Mouse (Mus musculus) urinary bladder, postnatal 25 days (tissue): ENCODE measurements at regions not wholly inside any gene's neighbourhood (a gene's known extent, or its start where the extent isn't known, plus 50 kb on each side); places are given as distances from the start of the nearest gene placed in this dataset.

Experiments used
- DNase-seq: peaks from one replicate; pipeline ENCODE4 v3.0.0; 2022; ENCODE audit warnings: low spot score

GRCm38 (mm10) chr8:126683555-126683947 is 89.8 kb upstream of the Irf2bp2 start:
- no peak for DNase-seq

- DNase-seq, result no peak
Observed at GRCm38 (mm10) chr8:126682817-126683554, 89.2 kb upstream of the Irf2bp2 start.

- no peak for DNase-seq
Observed at GRCm38 (mm10) chr8:126681948-126682651, 88.3 kb upstream of the Irf2bp2 start.

- DNase-seq, result no peak
Observed at GRCm38 (mm10) chr8:126678004-126678751, 84.4 kb upstream of the Irf2bp2 start.

- DNase-seq, result no peak
Observed at GRCm38 (mm10) chr8:126675153-126675552, 81.4 kb upstream of the Irf2bp2 start.

- DNase-seq, result no peak
Observed at GRCm38 (mm10) chr8:126673038-126673740, 79.4 kb upstream of the Irf2bp2 start.

GRCm38 (mm10) chr8:126671594-126671993 is 77.8 kb upstream of the Irf2bp2 start:
- no peak for DNase-seq

GRCm38 (mm10) chr8:126669919-126670318 is 76.1 kb upstream of the Irf2bp2 start:
- DNase-seq, result no peak

- DNase-seq, result no peak
Observed at GRCm38 (mm10) chr8:126669154-126669553, 75.4 kb upstream of the Irf2bp2 start.

GRCm38 (mm10) chr8:126668657-126669025 is 74.9 kb upstream of the Irf2bp2 start:
- DNase-seq, result no peak

- DNase-seq, result no peak
Observed at GRCm38 (mm10) chr8:126667721-126668656, 74.2 kb upstream of the Irf2bp2 start.

GRCm38 (mm10) chr8:126667086-126667720 is 73.4 kb upstream of the Irf2bp2 start:
- no peak for DNase-seq

- peak; percentile 99 for DNase-seq
Observed at GRCm38 (mm10) chr8:126666327-126667085, 72.7 kb upstream of the Irf2bp2 start.

- DNase-seq, result peak; percentile 40
Observed at GRCm38 (mm10) chr8:126665581-126666241, 71.9 kb upstream of the Irf2bp2 start.

- no peak for DNase-seq
Observed at GRCm38 (mm10) chr8:126664891-126665290, 71.1 kb upstream of the Irf2bp2 start.

GRCm38 (mm10) chr8:126662797-126663784 is 69.3 kb upstream of the Irf2bp2 start:
- no peak for DNase-seq

GRCm38 (mm10) chr8:126662151-126662550 is 68.4 kb upstream of the Irf2bp2 start:
- no peak for DNase-seq

GRCm38 (mm10) chr8:126661511-126662142 is 67.8 kb upstream of the Irf2bp2 start:
- no peak for DNase-seq
